Mouse (Mus musculus) liver, embryonic 16.5 days (tissue): Measurements from ENCODE around the gene Krt78. TPM values are rescaled to one million over a fixed set of nuclear protein-coding genes. Genes with fewer than 3 reads are reported as not detected.
"Not testable (repeated sequence)": the region's sequence is repeated elsewhere in the genome, so short reads cannot be mapped to it uniquely, and the experiment has no call there.

ENCODE experiments used
- ATAC-seq: fragments of 200-750 bp; cut with Nextera tagmentation; 2 replicates; pipeline ENCODE4 v1.8.0; 2017; ENCODE audit warnings: low read depth, mild to moderate bottlenecking, moderate number of reproducible peaks, moderate library complexity
- H3K27ac ChIP-seq: fragments of 300-500 bp; sonication (generic); 2 replicates; pipeline ENCODE4 v1.5.1; 2014; ENCODE audit warnings: mild to moderate bottlenecking, low read length
- H3K27me3 ChIP-seq: fragments of 300-500 bp; sonication (generic); 2 replicates; pipeline ENCODE4 v1.6.1; 2014; ENCODE audit warnings: low read depth, low read length, mixed read lengths; ENCODE audit not compliant: control insufficient read depth, insufficient read depth
- H3K36me3 ChIP-seq: fragments of 300-500 bp; sonication (generic); 2 replicates; pipeline ENCODE4 v1.6.1; 2014; ENCODE audit warnings: mild to moderate bottlenecking; ENCODE audit not compliant: control insufficient read depth, insufficient read depth
- H3K4me1 ChIP-seq: fragments of 300-500 bp; sonication (generic); 2 replicates; pipeline ENCODE4 v1.6.1; 2014; ENCODE audit warnings: low read depth, low read length, mixed read lengths; ENCODE audit not compliant: control insufficient read depth
- H3K4me2 ChIP-seq: fragments of 300-500 bp; sonication (generic); 2 replicates; pipeline ENCODE4 v1.6.1; 2014; ENCODE audit warnings: low read depth, low read length, mixed read lengths
- H3K4me3 ChIP-seq: fragments of 300-500 bp; sonication (generic); 2 replicates; pipeline ENCODE4 v1.5.1; 2014; ENCODE audit warnings: low read depth, mild to moderate bottlenecking, low read length
- H3K9ac ChIP-seq: fragments of 300-500 bp; sonication (generic); 2 replicates; pipeline ENCODE4 v1.6.1; 2014; ENCODE audit warnings: low read depth, low read length
- H3K9me3 ChIP-seq: fragments of 300-500 bp; sonication (generic); replicated peaks from 2 replicates; pipeline ENCODE4 v1.6.1; 2016; ENCODE audit warnings: low read length; ENCODE audit not compliant: control insufficient read depth
- WGBS: fragments of 180-500 bp; shearing (Covaris S2); extraction: QIAGEN DNeasy Blood & Tissue Kit; methylation state at CpG from one replicate; pipeline ENCODE4 v1.1.7; 2014; ENCODE audit not compliant: insufficient replicate concordance; 5-methylcytosine and 5-hydroxymethylcytosine counted together
- polyA plus RNA-seq: library from polyadenylated mRNA; unstranded; fragments of >200 nt; fragmentation: Nextera tagmentation; extraction: Ambion mirVana; gene quantifications from 2 replicates; pipeline ENCODE4 v1.2.1, GENCODE M21; 2015

Gene Krt78
- not detected in 2 replicates for polyA plus RNA-seq

DNA sequence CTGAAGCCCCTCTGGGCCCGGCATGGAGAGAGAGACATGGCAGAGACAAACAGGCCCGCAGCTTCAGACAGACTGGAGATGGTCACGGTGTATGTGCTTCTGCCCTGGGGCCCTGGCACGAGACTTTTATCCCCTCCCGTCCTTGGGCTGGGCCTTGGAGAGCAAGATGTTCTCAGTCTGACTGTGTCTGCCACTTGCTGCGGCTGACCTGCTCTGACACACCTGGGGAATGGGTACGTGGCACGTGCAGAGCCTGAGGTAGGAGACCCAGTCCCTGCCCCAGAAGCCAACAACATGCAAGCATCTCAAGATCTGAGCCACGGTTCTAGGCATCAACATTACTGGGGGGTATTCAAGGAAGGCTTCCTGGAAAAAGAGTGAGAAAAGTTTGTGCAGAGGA is at the start of gene Krt78:
Gene Krt78, minus strand, starts transcription at position 101 of the 400 bp plus-strand sequence.
- no peak within 1 kb of the TSS for H3K4me3 ChIP-seq
- 64% methylated on average over 9 of the region's 9 CpGs for WGBS
- ATAC-seq = no peak

GRCm38 (mm10) chr15:102003516-102003915 is 49.4 kb upstream of the Krt78 start:
- Histone ChIP-seq H3K4me3 (peak overlapping the region; percentile 58), H3K27ac (peak overlapping the region; percentile 1; the same call in 1 of the 2 replicates), H3K4me1 (no peaks in the 10 kb centered on the region; the same call in 1 of the 2 replicates), H3K9ac (peak overlapping the region; percentile 47), H3K9me3 (no peaks in the 10 kb centered on the region), H3K36me3 (no peaks in the 10 kb centered on the region; the same call in 1 of the 2 replicates), H3K4me2 (peak overlapping the region; percentile 51), H3K27me3 (peaks cover 35% of the 10 kb centered on the region)
- no peak for ATAC-seq
- WGBS = 19% methylated on average over 12 of the region's 12 CpGs

More for the DNA sequence above, at the start of gene Krt78:
- Histone ChIP-seq H3K27ac (no peak within 1 kb of the TSS), H3K4me2 (no peak within 1 kb of the TSS), H3K9me3 (no peaks in the 10 kb centered on the region), H3K4me1 (no peaks in the 10 kb centered on the region), H3K27me3 (no peaks in the 10 kb centered on the region), H3K9ac (no peak within 1 kb of the TSS), H3K36me3 (no peaks in the 10 kb centered on the region)

DNA sequence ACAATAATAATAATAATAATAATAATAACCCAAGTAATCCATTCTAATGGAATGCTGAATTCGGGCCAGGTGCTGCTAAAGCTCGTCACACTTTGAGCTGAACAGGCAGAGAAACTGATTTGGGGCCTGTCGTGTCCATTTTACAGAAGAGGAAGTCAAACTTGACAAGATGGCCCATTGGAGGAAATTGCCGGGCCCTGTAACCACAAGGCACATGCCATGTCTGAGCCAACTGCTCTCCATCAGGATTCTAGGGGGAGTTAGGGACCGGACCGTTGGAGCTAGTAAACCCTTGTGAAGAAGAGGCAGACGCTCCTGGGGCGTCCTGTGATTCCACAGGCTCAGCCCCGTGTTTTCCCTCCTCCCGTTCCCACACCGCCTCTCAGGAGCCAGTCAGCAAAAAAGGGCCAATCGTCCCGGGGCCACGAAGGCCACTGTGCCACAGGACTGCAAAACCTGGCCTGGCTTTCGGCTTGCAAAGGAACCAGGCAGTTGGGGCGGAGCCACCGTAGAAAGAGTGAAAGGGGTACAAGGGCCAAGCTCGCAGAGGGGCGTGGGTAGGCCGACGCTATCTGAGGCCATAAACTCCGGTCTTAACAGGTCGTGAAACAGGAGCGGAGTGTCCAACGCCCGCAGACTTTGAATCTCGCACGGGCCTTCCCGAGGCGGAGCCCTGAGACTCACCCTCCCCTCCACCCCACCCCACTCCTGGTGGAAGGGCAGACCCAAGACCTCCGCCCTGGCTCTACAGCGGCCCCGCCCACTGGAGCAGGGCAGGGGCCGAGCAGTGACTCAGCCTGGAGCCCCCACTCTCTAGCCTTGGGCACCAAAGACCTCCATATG is 48.8 kb upstream of the Krt78 start:
- Histone ChIP-seq H3K36me3 (no peaks in the 10 kb centered on the region; the same call in 1 of the 2 replicates), H3K27ac (peak overlapping the region; percentile 1), H3K9me3 (no peaks in the 10 kb centered on the region), H3K9ac (peak overlapping the region; percentile 47), H3K4me2 (peak overlapping the region; percentile 51), H3K4me1 (no peaks in the 10 kb centered on the region; the same call in 1 of the 2 replicates), H3K4me3 (peak overlapping the region; percentile 58), H3K27me3 (peaks cover 35% of the 10 kb centered on the region)
- ATAC-seq = peak; percentile 72
- WGBS = 2% methylated on average over 34 of the region's 34 CpGs

DNA sequence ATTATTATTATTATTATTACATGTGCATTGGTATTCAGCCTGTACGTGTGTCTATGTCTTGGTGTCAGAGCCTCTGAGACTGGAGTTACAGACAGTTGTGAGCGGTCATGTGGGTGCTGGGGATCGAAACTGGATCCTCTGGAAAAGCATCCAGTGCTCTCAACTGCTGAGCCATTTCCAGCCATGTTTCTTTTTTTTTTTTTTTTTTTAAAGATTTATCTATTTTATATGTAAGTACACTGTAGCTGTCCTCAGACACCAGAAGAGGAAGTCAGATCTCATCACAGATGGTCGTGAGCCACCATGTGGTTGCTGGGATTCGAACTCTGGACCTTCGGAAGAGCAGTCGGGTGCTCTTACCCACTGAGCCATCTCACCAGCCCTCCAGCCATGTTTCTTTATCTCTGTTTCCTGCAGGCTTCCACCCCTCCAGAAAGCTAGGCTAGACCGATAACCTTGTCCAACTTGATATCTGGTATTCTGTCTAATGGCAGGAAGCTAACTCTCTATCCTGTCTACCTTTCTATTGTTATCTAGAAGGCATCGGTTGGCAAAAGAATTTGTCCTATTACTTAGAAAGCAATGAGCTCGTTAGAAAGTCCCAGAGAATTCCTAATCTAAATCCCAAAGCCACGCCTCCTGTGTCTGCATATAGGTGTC is 45.7 kb upstream of the Krt78 start:
- H3K4me2 ChIP-seq = no peak overlapping the region
- H3K4me3 ChIP-seq = no peak overlapping the region
- H3K27ac ChIP-seq = no peak overlapping the region
- no peak for ATAC-seq
- WGBS = 42% methylated on average over 11 of the region's 11 CpGs
- no peaks in the 10 kb centered on the region for H3K9me3 ChIP-seq
- no peak overlapping the region for H3K9ac ChIP-seq
- H3K36me3 ChIP-seq = no peaks in the 10 kb centered on the region; the same call in 1 of the 2 replicates
- peaks cover 26% of the 10 kb centered on the region for H3K27me3 ChIP-seq
- H3K4me1 ChIP-seq = no peaks in the 10 kb centered on the region; the same call in 1 of the 2 replicates

GRCm38 (mm10) chr15:101999156-101999555 is 45.1 kb upstream of the Krt78 start:
- no peak overlapping the region for H3K4me3 ChIP-seq
- H3K4me2 ChIP-seq = no peak overlapping the region
- peaks cover 21% of the 10 kb centered on the region for H3K27me3 ChIP-seq
- H3K4me1 ChIP-seq = peaks cover 3% of the 10 kb centered on the region
- H3K9me3 ChIP-seq = no peaks in the 10 kb centered on the region
- WGBS = 34% methylated on average over 11 of the region's 11 CpGs
- no peak overlapping the region for H3K9ac ChIP-seq
- H3K36me3 ChIP-seq = no peaks in the 10 kb centered on the region; the same call in 1 of the 2 replicates
- H3K27ac ChIP-seq = no peak overlapping the region
- no peak for ATAC-seq

GRCm38 (mm10) chr15:101996450-101997078 is 42.5 kb upstream of the Krt78 start:
- H3K9ac ChIP-seq, H3K9me3 ChIP-seq, H3K4me2 ChIP-seq, H3K36me3 ChIP-seq, H3K4me3 ChIP-seq, ATAC-seq, H3K4me1 ChIP-seq, H3K27me3 ChIP-seq, H3K27ac ChIP-seq: not testable (repeated sequence)
- WGBS = 67% methylated on average over 11 of the region's 11 CpGs

- Histone ChIP-seq H3K9me3 (no peaks in the 10 kb centered on the region), H3K36me3 (no peaks in the 10 kb centered on the region; the same call in 1 of the 2 replicates), H3K9ac (no peak overlapping the region), H3K4me1 (peaks cover 3% of the 10 kb centered on the region), H3K27ac (no peak overlapping the region), H3K4me2 (no peak overlapping the region), H3K27me3 (no peaks in the 10 kb centered on the region), H3K4me3 (no peak overlapping the region)
- 51% methylated on average over 4 of the region's 4 CpGs for WGBS
- ATAC-seq = no peak
Observed at GRCm38 (mm10) chr15:101995484-101996236, 41.6 kb upstream of the Krt78 start.

DNA sequence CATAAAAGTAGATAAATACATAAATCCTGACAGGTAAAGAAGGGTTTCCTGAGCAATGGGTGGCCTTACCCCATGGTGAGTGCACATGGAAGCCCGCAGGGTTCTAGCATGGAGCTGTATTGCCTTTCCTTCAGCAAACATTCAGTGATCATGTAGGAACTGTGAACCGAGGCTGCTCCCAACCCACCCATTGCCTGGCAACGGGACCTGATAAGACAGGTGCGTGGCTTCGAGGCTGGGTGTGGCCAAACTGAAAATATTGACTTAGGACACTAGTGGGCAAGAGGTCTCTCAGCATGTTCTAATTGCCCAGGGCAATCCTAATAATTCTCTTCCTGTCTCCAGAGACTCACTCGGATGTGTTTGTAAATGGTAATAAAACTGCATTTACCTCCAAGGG is 40.3 kb upstream of the Krt78 start:
- Histone ChIP-seq H3K4me1 (peaks cover 3% of the 10 kb centered on the region), H3K4me3 (no peak overlapping the region), H3K27ac (no peak overlapping the region), H3K9me3 (no peaks in the 10 kb centered on the region), H3K27me3 (no peaks in the 10 kb centered on the region), H3K9ac (no peak overlapping the region), H3K4me2 (no peak overlapping the region), H3K36me3 (no peaks in the 10 kb centered on the region; the same call in 1 of the 2 replicates)
- 35% methylated on average over 6 of the region's 6 CpGs for WGBS
- ATAC-seq = no peak
